Mouse (Mus musculus): Measurements from ENCODE around the gene Piwil4. TPM values are rescaled to one million over a fixed set of nuclear protein-coding genes. Genes with fewer than 3 reads are reported as not detected.
"Not testable (repeated sequence)": the region's sequence is repeated elsewhere in the genome, so short reads cannot be mapped to it uniquely, and the experiment has no call there.

Piwil4 gene
- total RNA-seq, 4 experiments from 2014 or later, result not detected

DNA sequence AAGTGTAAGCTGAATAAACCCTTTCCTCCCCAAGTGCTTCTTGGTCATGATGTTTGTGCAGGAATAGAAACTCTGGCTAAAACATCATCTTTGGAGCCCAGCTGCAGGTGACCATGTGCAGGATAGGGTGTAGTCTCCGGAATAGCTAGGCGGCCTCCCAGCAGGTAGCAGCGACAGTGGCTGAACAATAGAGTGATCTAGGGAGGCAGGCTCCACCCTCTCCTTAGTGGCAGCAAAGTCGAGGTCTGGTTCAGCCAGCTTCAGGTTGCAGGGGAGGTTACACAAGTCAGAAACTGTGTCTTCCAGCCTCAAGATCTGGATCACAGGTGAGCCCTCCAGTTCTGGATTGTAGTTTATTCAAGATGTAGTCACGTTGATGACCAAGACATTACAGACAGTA, 68.6 kb downstream of the Piwil4 start:
- not testable (repeated sequence) for DNase-seq (ENCODE audit: low spot score in 2 of 2)

DNA sequence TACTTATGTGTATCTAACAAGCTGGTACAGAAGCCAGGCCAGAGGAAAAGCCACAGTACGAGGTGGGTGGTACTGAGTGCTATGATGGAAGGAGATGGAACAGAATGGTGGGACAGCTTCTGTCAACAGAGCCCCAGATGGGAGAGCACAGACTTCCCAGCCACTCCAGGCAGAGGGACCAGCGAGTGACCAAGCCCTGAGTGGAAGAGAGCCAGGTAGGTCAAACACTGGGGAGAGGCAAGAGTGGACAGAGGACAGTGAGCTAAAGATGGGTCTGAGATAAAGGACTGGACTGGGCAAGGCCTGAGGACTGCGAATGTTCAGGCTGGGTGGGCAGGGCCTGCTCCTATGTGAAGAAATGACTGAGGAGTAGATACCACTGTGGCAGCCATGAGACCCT, 72.2 kb downstream of the Piwil4 start:
- DNase-seq (ENCODE audit: low spot score in 2 of 2), result no peak

DNA sequence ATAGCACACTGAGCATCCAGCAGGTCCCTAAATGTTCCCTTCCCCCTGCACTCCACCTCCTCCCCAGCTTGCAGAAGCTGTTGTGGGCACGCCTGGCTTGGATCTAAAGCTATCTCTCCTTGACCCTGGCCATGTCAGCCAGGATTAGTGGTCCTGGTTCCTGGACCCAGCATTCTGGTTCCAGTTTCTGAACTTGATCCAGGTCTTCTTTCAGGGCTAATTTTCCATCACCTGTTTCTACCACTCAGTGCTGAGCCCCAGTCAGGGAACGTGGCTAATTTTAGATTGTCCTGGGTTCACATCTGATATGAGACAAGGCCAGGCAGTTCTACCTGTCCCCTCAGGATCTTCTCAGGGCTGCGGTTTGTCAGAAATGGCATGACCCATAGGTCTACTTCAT, 74.5 kb downstream of the Piwil4 start:
- DNase-seq (ENCODE audit: low spot score in 2 of 2), result peak; percentile 47 to 49

DNA sequence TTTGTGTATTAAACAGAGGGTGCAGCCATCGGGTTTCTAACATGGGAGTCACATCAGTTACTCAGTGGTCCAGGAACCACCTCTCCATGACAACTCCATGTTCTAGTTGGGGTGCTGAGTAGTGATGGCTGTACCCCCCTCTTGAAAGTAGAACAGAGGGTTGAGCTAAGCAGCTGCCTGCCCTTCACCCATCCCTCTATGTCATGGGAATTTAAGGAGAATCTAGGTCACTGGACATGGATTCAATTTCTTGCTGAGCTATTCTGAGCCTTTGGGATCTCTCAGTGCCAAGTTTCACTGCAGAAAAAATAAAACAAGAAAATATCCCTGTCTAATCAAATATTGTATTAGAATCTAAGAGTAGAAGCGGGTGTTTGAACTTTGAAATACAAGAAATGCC, 76.9 kb downstream of the Piwil4 start:
- peak in 1 of 2 experiments; percentile 33 for DNase-seq (ENCODE audit: low spot score in 2 of 2)

DNA sequence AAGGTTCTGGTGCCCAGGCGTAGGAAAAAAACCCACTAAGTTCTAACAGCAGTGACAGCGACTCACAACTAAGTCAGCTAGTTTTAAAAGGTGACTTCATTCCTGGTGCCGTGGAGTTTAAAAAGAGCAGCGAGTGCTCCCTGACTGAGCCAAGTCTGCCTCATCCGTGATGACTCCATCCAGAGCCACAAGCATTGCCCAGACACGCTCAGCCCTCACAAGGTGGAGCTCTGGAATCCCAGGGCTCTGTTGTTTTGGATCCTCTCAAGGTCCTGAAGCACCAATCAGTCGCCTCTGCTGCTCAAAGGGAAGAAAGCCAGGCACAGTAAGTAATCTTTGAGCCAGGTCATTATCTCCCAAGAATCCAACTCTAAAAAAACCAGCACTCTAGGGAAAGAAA, 77.7 kb downstream of the Piwil4 start:
- DNase-seq (ENCODE audit: low spot score in 2 of 2), result peak; percentile 32 to 56

DNA sequence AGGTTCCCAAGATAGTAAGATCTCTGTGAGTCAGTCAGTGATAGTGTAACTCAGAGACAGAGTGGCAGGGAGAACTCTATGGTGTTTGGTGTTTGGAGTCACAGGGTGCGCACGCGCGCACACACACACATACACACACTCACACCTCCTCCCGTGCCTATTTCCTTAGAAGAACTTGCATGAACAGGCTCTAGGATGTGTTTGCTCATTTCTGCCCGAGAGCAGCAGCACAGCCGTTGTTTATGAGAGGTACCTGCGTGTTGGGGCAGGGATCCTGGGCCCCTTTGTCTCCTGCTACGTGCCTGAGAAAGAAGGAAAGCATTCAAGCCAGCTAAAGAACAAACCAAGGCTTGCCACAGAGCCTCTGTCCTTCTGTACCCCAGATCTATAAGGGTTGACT, 78.4 kb downstream of the Piwil4 start:
- DNase-seq (ENCODE audit: low spot score in 2 of 2), result no peak

DNA sequence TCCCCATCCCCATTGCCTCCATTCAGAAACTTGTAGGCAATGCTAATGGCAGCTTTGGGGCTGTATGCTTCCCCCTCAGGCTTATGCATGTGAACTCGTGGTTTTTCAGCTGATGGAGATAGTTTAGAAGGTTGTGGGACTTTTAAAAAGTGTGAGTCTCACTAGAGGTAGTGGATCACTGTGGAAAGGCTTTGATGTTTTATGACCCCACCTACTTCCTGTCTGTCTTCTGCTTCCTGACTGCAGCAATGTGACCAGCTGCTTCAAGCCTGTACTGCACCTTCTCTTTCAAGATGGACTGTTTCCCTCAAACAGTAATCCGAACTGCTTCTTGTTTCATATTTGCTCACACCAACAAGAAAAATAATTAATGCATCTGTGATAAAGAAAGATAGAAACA, 82.6 kb downstream of the Piwil4 start:
- DNase-seq (ENCODE audit: low spot score in 2 of 2), result no peak

DNA sequence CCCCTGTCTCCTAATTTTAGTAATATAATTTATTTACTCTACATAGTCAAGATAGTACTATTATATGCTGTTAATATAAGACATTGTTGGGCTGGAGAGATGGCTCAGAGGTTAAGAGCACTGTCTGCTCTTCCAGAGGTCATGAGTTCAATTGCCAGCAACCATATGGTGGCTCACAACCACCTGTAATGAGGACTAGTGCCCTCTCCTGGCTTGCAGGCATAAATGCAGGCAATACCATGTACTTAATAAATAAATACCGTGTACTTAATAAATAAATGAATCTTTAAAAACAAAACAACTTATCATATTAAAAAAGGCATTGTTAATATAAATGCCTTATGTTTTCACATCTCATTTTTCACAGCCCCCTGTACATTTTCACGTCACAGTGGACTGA, 86.5 kb downstream of the Piwil4 start:
- DNase-seq (ENCODE audit: low spot score in 2 of 2), result no peak

DNA sequence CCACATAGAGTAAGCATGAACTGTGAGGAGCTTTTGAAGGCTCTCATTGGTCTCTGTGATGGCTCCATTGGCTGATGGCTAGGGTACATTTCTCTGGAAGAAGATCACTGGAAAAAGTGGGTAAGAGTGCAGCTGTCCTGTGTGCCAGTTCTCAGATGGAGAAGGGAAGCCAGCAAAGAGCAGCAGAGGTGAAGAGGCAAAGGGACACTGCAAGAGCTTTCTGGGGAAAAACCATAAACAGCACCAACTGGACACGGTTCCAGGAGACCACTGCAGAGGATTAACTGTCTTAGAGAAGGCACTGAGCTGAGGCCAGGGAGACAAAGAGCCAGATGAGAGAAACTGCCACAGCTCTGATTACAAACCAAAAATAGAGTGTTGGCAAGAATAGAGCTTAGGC, 87.8 kb downstream of the Piwil4 start:
- DNase-seq (ENCODE audit: low spot score in 2 of 2), result peak; percentile 47 to 65

DNA sequence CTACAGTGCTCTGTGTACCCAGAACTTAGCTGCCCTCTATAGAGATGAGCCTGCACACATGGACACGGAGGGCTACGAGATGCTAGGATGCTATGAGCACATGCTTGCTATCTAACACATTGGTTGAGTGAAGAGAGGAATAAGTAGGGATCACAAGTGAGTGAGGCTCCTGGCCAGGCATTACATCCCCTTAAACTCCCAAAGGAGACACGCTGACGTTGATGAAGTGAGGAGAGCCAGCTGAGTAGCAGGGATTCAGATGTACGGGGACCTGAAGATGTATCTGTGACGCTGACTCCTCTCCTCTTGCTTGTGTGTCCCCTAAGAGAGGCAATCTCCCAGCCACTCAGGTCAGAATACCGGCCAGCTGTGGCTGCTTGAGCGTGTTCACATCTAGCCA, 92.7 kb downstream of the Piwil4 start:
- no peak for DNase-seq (ENCODE audit: low spot score in 2 of 2)

DNA sequence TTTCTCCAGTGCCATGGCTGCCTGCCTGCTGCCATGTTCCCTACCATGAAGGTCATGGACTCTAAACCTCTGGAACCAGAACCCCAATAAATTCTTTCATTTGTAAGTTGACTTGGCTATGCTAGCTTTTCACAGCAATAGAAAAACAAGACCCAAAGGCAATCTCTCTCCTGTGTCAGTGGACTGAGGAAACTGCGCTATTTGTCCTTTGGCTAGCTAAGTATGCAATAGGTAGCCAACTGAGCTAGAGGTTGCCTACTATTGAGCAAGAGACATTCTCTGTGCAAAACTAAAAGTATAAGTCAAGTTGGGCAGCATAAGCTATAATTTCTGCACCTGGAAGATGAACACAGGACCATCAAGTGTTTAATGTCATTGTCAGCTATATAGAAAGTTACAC, 93.9 kb downstream of the Piwil4 start:
- DNase-seq (ENCODE audit: low spot score in 2 of 2), result no peak

Other genes with a start within 250 kb of the Piwil4 start
- gene Kdm4d, start 240.3 kb downstream of the Piwil4 start, total RNA-seq (2022), result not detected
- gene Cwc15, start 240.1 kb downstream of the Piwil4 start, total RNA-seq (2022), result 10 to 100 TPM; 92.6 to 98.8 (median 96.1) TPM
- gene Amotl1, start 95.7 kb downstream of the Piwil4 start, total RNA-seq (2022), result 100 to 1,000 TPM; 324 to 412 (median 352) TPM
- under 1 TPM; 0.11 to 0.29 (median 0.18) TPM for gene Fut4, start 11.7 kb upstream of the Piwil4 start, total RNA-seq (2022)
- gene 1700012B09Rik, start 30.3 kb upstream of the Piwil4 start, total RNA-seq (2022), result not detected
- gene Mre11a, start 43.9 kb upstream of the Piwil4 start, total RNA-seq (2022), result 10 to 100 TPM; 10.8 to 13.5 (median 11.0) TPM
- gene Ankrd49, start 44.1 kb upstream of the Piwil4 start, total RNA-seq (2022), result 1 to 10 TPM; 6.0 to 7.7 (median 7.5) TPM
- gene Gpr83, start 119.5 kb upstream of the Piwil4 start, total RNA-seq (2022), result not detected
- gene Izumo1r, start 163.2 kb upstream of the Piwil4 start, total RNA-seq (2022), result not detected